Mouse (Mus musculus) liver, embryonic 15.5 days (tissue): ENCODE data around the gene Ptprz1. TPM values are rescaled to one million over a fixed set of nuclear protein-coding genes. Genes with fewer than 3 reads are reported as not detected.

ENCODE experiments used
- ATAC-seq: fragments of 200-750 bp; cut with Nextera tagmentation; 2 replicates; pipeline ENCODE4 v1.8.0; 2017; ENCODE audit warnings: moderate number of reproducible peaks, mild to moderate bottlenecking, moderate library complexity; ENCODE audit not compliant: insufficient read depth
- H3K27ac ChIP-seq: fragments of 300-500 bp; sonication (generic); replicated peaks from 2 replicates; pipeline ENCODE4 v1.5.1; 2015; ENCODE audit warnings: mild to moderate bottlenecking, inconsistent platforms
- H3K27me3 ChIP-seq: fragments of 300-500 bp; sonication (generic); 2 replicates; pipeline ENCODE4 v1.6.1; 2015; ENCODE audit warnings: mild to moderate bottlenecking, inconsistent platforms
- H3K36me3 ChIP-seq: fragments of 300-500 bp; sonication (generic); replicated peaks from 2 replicates; pipeline ENCODE4 v1.6.1; 2015; ENCODE audit warnings: moderate library complexity, mild to moderate bottlenecking, inconsistent platforms
- H3K4me1 ChIP-seq: fragments of 300-500 bp; sonication (generic); replicated peaks from 2 replicates; pipeline ENCODE4 v1.6.1; 2015; ENCODE audit warnings: inconsistent platforms
- H3K4me2 ChIP-seq: fragments of 300-500 bp; sonication (generic); 2 replicates; pipeline ENCODE4 v1.6.1; 2015; ENCODE audit warnings: moderate library complexity, mild to moderate bottlenecking, inconsistent platforms
- H3K4me3 ChIP-seq: fragments of 300-500 bp; sonication (generic); replicated peaks from 2 replicates; pipeline ENCODE4 v1.5.1; 2015; ENCODE audit warnings: mild to moderate bottlenecking, inconsistent platforms
- H3K9ac ChIP-seq: fragments of 300-500 bp; sonication (generic); 2 replicates; pipeline ENCODE4 v1.6.1; 2015; ENCODE audit warnings: moderate library complexity, mild to moderate bottlenecking, inconsistent platforms
- H3K9me3 ChIP-seq: fragments of 300-500 bp; sonication (generic); replicated peaks from 2 replicates; pipeline ENCODE4 v1.6.1; 2016; ENCODE audit warnings: inconsistent platforms
- WGBS: fragments of 180-500 bp; shearing (Covaris S2); methylation state at CpG from one replicate; pipeline ENCODE4 v1.1.7; 2015; ENCODE audit warnings: mixed read lengths; ENCODE audit not compliant: insufficient replicate concordance; 5-methylcytosine and 5-hydroxymethylcytosine counted together
- polyA plus RNA-seq: library from polyadenylated mRNA; unstranded; fragments of >200 nt; fragmentation: Nextera tagmentation; extraction: Ambion mirVana; gene quantifications from 2 replicates; pipeline ENCODE4 v1.2.1, GENCODE M21; 2015

The Ptprz1 gene
- 0.09 and 0.14 TPM in 2 replicates for polyA plus RNA-seq

DNA sequence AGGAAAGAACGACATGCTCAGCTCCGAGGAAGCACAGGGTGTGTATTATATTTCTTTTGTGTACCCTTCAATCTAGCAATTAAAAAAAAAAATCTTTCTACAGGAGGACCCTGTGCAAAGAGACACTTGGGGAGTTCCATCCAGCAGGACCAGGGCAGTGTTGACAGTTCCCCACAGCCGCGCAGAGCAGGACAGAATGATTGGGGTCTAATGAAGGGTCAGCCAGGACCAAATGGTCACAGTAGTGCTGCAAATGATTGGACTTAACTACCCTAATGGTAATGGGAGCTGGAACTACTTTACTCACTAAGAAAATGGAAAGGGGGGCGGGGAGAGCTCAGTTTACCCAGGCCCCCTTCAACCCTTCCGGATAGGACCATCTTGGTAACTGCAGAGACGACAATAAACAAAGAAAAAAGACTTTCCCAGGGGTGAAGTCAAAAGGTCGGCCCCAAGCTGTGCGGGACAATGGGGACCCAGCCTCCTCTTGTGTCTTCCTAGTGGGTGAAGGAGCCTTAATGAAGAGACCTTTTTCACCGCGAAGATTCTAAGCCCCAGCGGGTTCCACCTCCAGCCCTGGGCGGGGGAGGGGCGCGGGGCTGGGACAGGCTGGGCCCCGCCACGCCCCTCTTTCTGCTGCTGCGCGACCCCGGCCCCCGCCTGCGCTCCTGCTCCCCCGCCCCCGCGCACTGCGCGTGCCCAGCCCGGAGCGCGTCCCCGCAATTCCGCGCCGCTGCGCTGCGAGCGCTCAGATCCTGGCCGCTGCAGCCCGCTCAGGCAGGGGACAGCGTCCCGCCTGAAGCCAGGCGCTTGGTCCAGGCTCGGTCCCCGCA is at the start of gene Ptprz1:
Gene Ptprz1, plus strand, starts transcription at position 722 of the 833 bp plus-strand sequence.
- H3K9ac ChIP-seq, result no peak within 1 kb of the TSS
- no peaks in the 10 kb centered on the region for H3K9me3 ChIP-seq
- H3K4me3 ChIP-seq, result peak within 1 kb of the TSS; percentile 39
- no peak for ATAC-seq
- H3K27me3 ChIP-seq, result peaks cover 26% of the 10 kb centered on the region
- 1% methylated on average over 41 of the region's 44 CpGs for WGBS
- H3K4me1 ChIP-seq, result no peaks in the 10 kb centered on the region
- peak within 1 kb of the TSS; percentile 61 for H3K4me2 ChIP-seq
- H3K27ac ChIP-seq, result no peak within 1 kb of the TSS
- H3K36me3 ChIP-seq, result no peaks in the 10 kb centered on the region

GRCm38 (mm10) chr6:22833637-22834036 is 41.7 kb upstream of the Ptprz1 start:
- Histone ChIP-seq H3K27ac (no peak overlapping the region), H3K9me3 (no peaks in the 10 kb centered on the region), H3K9ac (no peak overlapping the region), H3K4me1 (no peaks in the 10 kb centered on the region), H3K4me3 (no peak overlapping the region), H3K4me2 (no peak overlapping the region), H3K27me3 (no peaks in the 10 kb centered on the region), H3K36me3 (no peaks in the 10 kb centered on the region)
- ATAC-seq, result no peak
- 49% methylated on average over 7 of the region's 7 CpGs for WGBS

GRCm38 (mm10) chr6:22834100-22834970 is 41.0 kb upstream of the Ptprz1 start:
- H3K27ac ChIP-seq, result no peak overlapping the region
- H3K4me3 ChIP-seq, result no peak overlapping the region
- H3K9ac ChIP-seq, result no peak overlapping the region
- no peaks in the 10 kb centered on the region for H3K9me3 ChIP-seq
- H3K4me1 ChIP-seq, result no peaks in the 10 kb centered on the region
- 63% methylated on average over 19 of the region's 19 CpGs for WGBS
- no peak for ATAC-seq
- no peak overlapping the region for H3K4me2 ChIP-seq
- no peaks in the 10 kb centered on the region for H3K36me3 ChIP-seq
- H3K27me3 ChIP-seq, result no peaks in the 10 kb centered on the region

- ATAC-seq, result 0 out of 2 replicates have a peak, but pooled peaks have one; percentile 34
- no peak overlapping the region for H3K27ac ChIP-seq
- peaks cover 26% of the 10 kb centered on the region for H3K27me3 ChIP-seq
- peak overlapping the region; percentile 39 for H3K4me3 ChIP-seq
- H3K36me3 ChIP-seq, result no peaks in the 10 kb centered on the region
- peak overlapping the region; percentile 61 for H3K4me2 ChIP-seq
- 4% methylated on average over 45 of the region's 45 CpGs for WGBS
- H3K9ac ChIP-seq, result no peak overlapping the region
- no peaks in the 10 kb centered on the region for H3K9me3 ChIP-seq
- H3K4me1 ChIP-seq, result no peaks in the 10 kb centered on the region
These were observed 576 bp downstream of the Ptprz1 start for GRCm38 (mm10) chr6:22875614-22876541.

GRCm38 (mm10) chr6:22887978-22888377 is 12.7 kb downstream of the Ptprz1 start:
- Histone ChIP-seq H3K4me1 (no peaks in the 10 kb centered on the region), H3K4me3 (no peak overlapping the region), H3K27me3 (no peaks in the 10 kb centered on the region), H3K9ac (no peak overlapping the region), H3K27ac (no peak overlapping the region), H3K9me3 (no peaks in the 10 kb centered on the region), H3K36me3 (no peaks in the 10 kb centered on the region), H3K4me2 (no peak overlapping the region)
- WGBS, result 68% methylated on average over 6 of the region's 6 CpGs
- ATAC-seq, result no peak

DNA sequence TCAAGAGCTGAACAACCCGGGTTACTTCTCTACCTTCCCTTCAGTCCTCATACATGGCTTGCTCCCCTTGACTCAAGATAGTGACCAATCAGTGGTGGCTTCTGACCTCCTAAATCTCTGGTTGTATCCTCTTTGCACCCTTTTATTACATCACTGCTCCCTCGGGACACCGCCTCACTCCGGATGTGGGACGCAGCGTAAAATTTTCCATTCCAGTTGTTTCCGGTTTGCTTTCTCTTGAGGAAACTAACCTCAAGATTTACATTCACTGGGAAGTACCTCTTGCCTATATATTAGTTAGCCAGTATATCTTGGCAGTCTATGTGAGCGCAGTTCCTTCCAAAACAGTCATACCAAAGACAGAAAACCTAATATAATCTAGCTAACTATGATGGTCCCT is 14.0 kb downstream of the Ptprz1 start:
- no peak overlapping the region for H3K4me2 ChIP-seq
- no peak overlapping the region for H3K4me3 ChIP-seq
- WGBS, result 69% methylated on average over 8 of the region's 8 CpGs
- no peak overlapping the region for H3K9ac ChIP-seq
- no peaks in the 10 kb centered on the region for H3K27me3 ChIP-seq
- H3K36me3 ChIP-seq, result no peaks in the 10 kb centered on the region
- no peaks in the 10 kb centered on the region for H3K4me1 ChIP-seq
- ATAC-seq, result no peak
- no peak overlapping the region for H3K27ac ChIP-seq
- no peaks in the 10 kb centered on the region for H3K9me3 ChIP-seq

DNA sequence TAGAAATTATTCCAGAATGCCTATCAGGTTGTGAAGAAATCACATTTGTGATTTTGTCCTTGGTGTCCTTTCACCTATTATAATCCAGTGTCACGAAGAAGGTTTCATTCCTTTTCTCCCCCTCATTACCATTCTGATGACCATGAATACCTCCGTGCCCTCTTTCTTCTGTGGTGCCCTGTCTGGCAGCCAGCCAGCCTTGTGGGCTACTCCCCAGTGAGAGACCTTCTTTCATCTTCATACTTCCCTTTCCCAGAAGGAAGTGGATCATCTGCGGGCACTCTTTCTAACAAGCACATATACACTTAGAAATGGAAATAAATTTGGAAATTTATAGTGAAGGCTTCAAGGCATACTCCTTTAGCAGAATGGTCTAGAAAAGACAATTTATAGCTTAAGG is 26.7 kb downstream of the Ptprz1 start:
- WGBS, result 32% methylated on average over 3 of the region's 3 CpGs
- no peaks in the 10 kb centered on the region for H3K27me3 ChIP-seq
- ATAC-seq, result no peak
- no peaks in the 10 kb centered on the region for H3K4me1 ChIP-seq
- H3K4me2 ChIP-seq, result no peak overlapping the region
- no peaks in the 10 kb centered on the region for H3K36me3 ChIP-seq
- H3K9ac ChIP-seq, result no peak overlapping the region
- no peak overlapping the region for H3K27ac ChIP-seq
- no peaks in the 10 kb centered on the region for H3K9me3 ChIP-seq
- H3K4me3 ChIP-seq, result no peak overlapping the region

GRCm38 (mm10) chr6:22908510-22909256 is 33.4 kb downstream of the Ptprz1 start:
- Histone ChIP-seq H3K36me3 (no peaks in the 10 kb centered on the region), H3K4me2 (no peak overlapping the region), H3K4me1 (no peaks in the 10 kb centered on the region), H3K9me3 (no peaks in the 10 kb centered on the region), H3K27ac (no peak overlapping the region), H3K9ac (no peak overlapping the region), H3K27me3 (no peaks in the 10 kb centered on the region), H3K4me3 (no peak overlapping the region)
- 58% methylated on average over 6 of the region's 6 CpGs for WGBS
- no peak for ATAC-seq

- no peaks in the 10 kb centered on the region for H3K36me3 ChIP-seq
- no peaks in the 10 kb centered on the region for H3K9me3 ChIP-seq
- no peaks in the 10 kb centered on the region for H3K27me3 ChIP-seq
- no peak overlapping the region for H3K4me2 ChIP-seq
- no peak overlapping the region for H3K27ac ChIP-seq
- no peaks in the 10 kb centered on the region for H3K4me1 ChIP-seq
- H3K4me3 ChIP-seq, result no peak overlapping the region
- ATAC-seq, result no peak
- 53% methylated on average over 6 of the region's 6 CpGs for WGBS
- H3K9ac ChIP-seq, result no peak overlapping the region
These were observed 34.1 kb downstream of the Ptprz1 start for GRCm38 (mm10) chr6:22909257-22909907.

DNA sequence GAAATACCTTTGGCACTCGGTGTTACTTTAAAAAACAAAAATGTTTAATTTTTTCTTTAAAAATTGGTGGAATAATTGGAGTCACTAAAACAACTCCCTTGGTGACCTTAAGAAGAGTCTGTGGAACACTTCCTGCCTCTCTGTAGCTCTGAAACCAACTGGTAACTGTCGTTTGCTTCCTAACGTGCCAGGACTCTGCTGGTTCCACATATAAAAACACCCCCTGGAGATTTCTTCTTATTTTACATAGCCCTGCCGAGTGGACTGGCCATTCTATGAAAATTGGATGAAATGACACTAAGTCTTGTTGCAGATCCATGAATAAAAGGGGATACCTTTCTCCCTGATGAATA is 34.6 kb downstream of the Ptprz1 start:
- Histone ChIP-seq H3K4me3 (no peak overlapping the region), H3K27me3 (no peaks in the 10 kb centered on the region), H3K36me3 (no peaks in the 10 kb centered on the region), H3K27ac (no peak overlapping the region), H3K9ac (no peak overlapping the region), H3K9me3 (no peaks in the 10 kb centered on the region), H3K4me1 (no peaks in the 10 kb centered on the region), H3K4me2 (no peak overlapping the region)
- WGBS, result 40% methylated on average over 4 of the region's 4 CpGs
- no peak for ATAC-seq
